Mouse (Mus musculus) lung, postnatal 0 days (tissue): Measurements from ENCODE around the gene Dab2ip. TPM values are rescaled to one million over a fixed set of nuclear protein-coding genes. Genes with fewer than 3 reads are reported as not detected.

Experiments
- ATAC-seq: fragments of 200-750 bp; cut with Nextera tagmentation; 2 replicates; pipeline ENCODE4 v1.8.0; 2017; ENCODE audit warnings: moderate library complexity
- DNase-seq: peaks from one replicate; pipeline ENCODE4 v3.0.0-alpha.2; 2016; ENCODE audit warnings: low spot score
- H3K27ac ChIP-seq: fragments of 300-500 bp; sonication (generic); 2 replicates; pipeline ENCODE4 v1.5.1; 2014; ENCODE audit warnings: antibody characterized with exemption, mild to moderate bottlenecking, low read length, mixed read lengths
- H3K27me3 ChIP-seq: fragments of 300-500 bp; sonication (generic); replicated peaks from 2 replicates; pipeline ENCODE4 v1.6.1; 2014; ENCODE audit warnings: low read length, mixed read lengths; ENCODE audit not compliant: insufficient read depth
- H3K36me3 ChIP-seq: fragments of 300-500 bp; sonication (generic); 2 replicates; pipeline ENCODE4 v1.6.1; 2014; ENCODE audit warnings: low read length, mixed read lengths; ENCODE audit not compliant: insufficient read depth
- H3K4me1 ChIP-seq: fragments of 300-500 bp; sonication (generic); 2 replicates; pipeline ENCODE4 v1.6.1; 2014; ENCODE audit warnings: antibody characterized with exemption, low read depth, low read length, mixed read lengths; ENCODE audit not compliant: insufficient read depth
- H3K4me2 ChIP-seq: fragments of 300-500 bp; sonication (generic); replicated peaks from 2 replicates; pipeline ENCODE4 v1.6.1; 2014; ENCODE audit warnings: low read depth, mild to moderate bottlenecking, low read length, moderate library complexity, mixed read lengths
- H3K4me3 ChIP-seq: fragments of 300-500 bp; sonication (generic); 2 replicates; pipeline ENCODE4 v1.5.1; 2014; ENCODE audit warnings: low read depth, low read length
- H3K9ac ChIP-seq: fragments of 300-500 bp; sonication (generic); replicated peaks from 2 replicates; pipeline ENCODE4 v1.6.1; 2014; ENCODE audit warnings: low read depth, mild to moderate bottlenecking
- H3K9me3 ChIP-seq: fragments of 300-500 bp; sonication (generic); 2 replicates; pipeline ENCODE4 v1.6.1; 2016; ENCODE audit warnings: low read length, mixed read lengths
- CTCF ChIP-seq: IDR thresholded peaks from 2 replicates; pipeline ENCODE4 v1.5.1; 2016; ENCODE audit warnings: antibody characterized with exemption, mild to moderate bottlenecking
- EP300 ChIP-seq: IDR thresholded peaks from 2 replicates; pipeline ENCODE4 v1.6.1; 2016; ENCODE audit warnings: antibody characterized with exemption, mild to moderate bottlenecking, control low read depth
- WGBS: fragments of 180-500 bp; shearing (Covaris S2); extraction: QIAGEN DNeasy Blood & Tissue Kit; methylation state at CpG from one replicate; pipeline ENCODE4 v1.1.7; 2014; 5-methylcytosine and 5-hydroxymethylcytosine counted together
- polyA plus RNA-seq: library from polyadenylated mRNA; unstranded; fragments of >200 nt; fragmentation: Nextera tagmentation; extraction: Ambion mirVana; gene quantifications from 2 replicates; pipeline ENCODE4 v1.2.1, GENCODE M21; 2015

The Dab2ip gene
- polyA plus RNA-seq, 1 experiment from 2014 or later, result 75.8 TPM

- 37% methylated on average over 4 of the region's 4 CpGs for WGBS
- H3K4me3 ChIP-seq, result no peak overlapping the region
- H3K4me1 ChIP-seq, result peaks cover 27% of the 10 kb centered on the region; the same call in 1 of the 2 replicates
- no peak for ATAC-seq
- H3K36me3 ChIP-seq, result no peaks in the 10 kb centered on the region
- H3K27ac ChIP-seq, result no peak overlapping the region
- DNase-seq, result no peak
- TF ChIP-seq EP300 (no peak), CTCF (no peak)
- H3K4me2 ChIP-seq, result no peak overlapping the region
- H3K9me3 ChIP-seq, result no peaks in the 10 kb centered on the region
- H3K27me3 ChIP-seq, result no peaks in the 10 kb centered on the region
- no peak overlapping the region for H3K9ac ChIP-seq
These were observed 38.7 kb downstream of the Dab2ip start for GRCm38 (mm10) chr2:35596796-35597195.

GRCm38 (mm10) chr2:35598819-35599218, 40.8 kb downstream of the Dab2ip start:
- H3K9me3 ChIP-seq, result no peaks in the 10 kb centered on the region

GRCm38 (mm10) chr2:35601665-35602064, 43.6 kb downstream of the Dab2ip start:
- Histone ChIP-seq H3K27ac (no peak overlapping the region), H3K27me3 (no peaks in the 10 kb centered on the region)
- ATAC-seq, result no peak

More at GRCm38 (mm10) chr2:35598819-35599218, 40.8 kb downstream of the Dab2ip start:
- H3K4me1 ChIP-seq, result peaks cover 20% of the 10 kb centered on the region; the same call in 1 of the 2 replicates
- DNase-seq (no peak), ATAC-seq (no peak)
- no peak overlapping the region for H3K27ac ChIP-seq
- WGBS, result 53% methylated on average over 3 of the region's 3 CpGs
- no peak overlapping the region for H3K4me3 ChIP-seq
- H3K36me3 ChIP-seq, result no peaks in the 10 kb centered on the region
- no peaks in the 10 kb centered on the region for H3K27me3 ChIP-seq
- TF ChIP-seq EP300 (no peak), CTCF (no peak)
- H3K4me2 ChIP-seq, result no peak overlapping the region
- H3K9ac ChIP-seq, result no peak overlapping the region

GRCm38 (mm10) chr2:35607476-35607875, 49.4 kb downstream of the Dab2ip start:
- H3K4me2 ChIP-seq, result no peak overlapping the region
- H3K9ac ChIP-seq, result no peak overlapping the region
- H3K27ac ChIP-seq, result no peak overlapping the region
- no peaks in the 10 kb centered on the region for H3K27me3 ChIP-seq
- TF ChIP-seq EP300, result no peak
- no peak for TF ChIP-seq CTCF
- no peak overlapping the region for H3K4me3 ChIP-seq
- WGBS, result 37% methylated on average over 8 of the region's 8 CpGs
- DNase-seq, result no peak
- no peaks in the 10 kb centered on the region for H3K9me3 ChIP-seq
- H3K36me3 ChIP-seq, result no peaks in the 10 kb centered on the region
- no peak for ATAC-seq
- H3K4me1 ChIP-seq, result 0 out of 2 replicates have a peak, but pooled peaks cover 6% of the 10 kb centered on the region

More at GRCm38 (mm10) chr2:35601665-35602064, 43.6 kb downstream of the Dab2ip start:
- Histone ChIP-seq H3K4me3 (no peak overlapping the region), H3K4me1 (peaks cover 10% of the 10 kb centered on the region; the same call in 1 of the 2 replicates), H3K9ac (no peak overlapping the region), H3K4me2 (no peak overlapping the region), H3K36me3 (no peaks in the 10 kb centered on the region), H3K9me3 (no peaks in the 10 kb centered on the region)
- TF ChIP-seq CTCF (peak; percentile 38; the same call in 1 of the 2 replicates), EP300 (no peak)
- DNase-seq, result no peak
- 83% methylated on average over 3 of the region's 3 CpGs for WGBS

- no peak overlapping the region for H3K4me2 ChIP-seq
- no peak overlapping the region for H3K9ac ChIP-seq
- H3K9me3 ChIP-seq, result no peaks in the 10 kb centered on the region
- H3K4me1 ChIP-seq, result peaks cover 17% of the 10 kb centered on the region; the same call in 1 of the 2 replicates
- WGBS, result 82% methylated on average over 7 of the region's 7 CpGs
- TF ChIP-seq CTCF (no peak), EP300 (no peak)
- no peak overlapping the region for H3K27ac ChIP-seq
- H3K36me3 ChIP-seq, result no peaks in the 10 kb centered on the region
- ATAC-seq (no peak), DNase-seq (no peak)
- no peak overlapping the region for H3K4me3 ChIP-seq
- H3K27me3 ChIP-seq, result no peaks in the 10 kb centered on the region
These were observed 50.8 kb downstream of the Dab2ip start for GRCm38 (mm10) chr2:35608856-35609255.

- Histone ChIP-seq H3K4me3 (no peak overlapping the region), H3K36me3 (no peaks in the 10 kb centered on the region), H3K27ac (no peak overlapping the region), H3K9me3 (no peaks in the 10 kb centered on the region), H3K27me3 (no peaks in the 10 kb centered on the region), H3K9ac (no peak overlapping the region), H3K4me2 (no peak overlapping the region), H3K4me1 (peaks cover 21% of the 10 kb centered on the region; the same call in 1 of the 2 replicates)
- WGBS, result 49% methylated on average over 9 of the region's 9 CpGs
- peak; percentile 58 for ATAC-seq
- DNase-seq, result peak; percentile 60
- TF ChIP-seq EP300, result no peak
- peak; percentile 69 for TF ChIP-seq CTCF
These were observed 51.3 kb downstream of the Dab2ip start for GRCm38 (mm10) chr2:35609317-35609716.
